ENCODE assay signal across 22 mouse cellular contexts in genomic region chr3:108327275-108327674, GRCm38 (mm10). TPM values are rescaled to one million over a fixed set of nuclear protein-coding genes. Genes with fewer than 3 reads are reported as not detected.
DNase-seq lines count a peak whose midpoint lies in the region; ATAC-seq and TF ChIP-seq lines count a peak whose summit lies in the region.
"Had no signal": no experiment of that assay in that cellular context is flagged by ENCODE, and none has a peak within 500 bp of the region (broad histone marks: within the 10 kb centered on the region; RNA-seq: fewer than 3 reads in every experiment).

No protein-coding gene starts in this region.

- peaks cover 10% of the 10 kb centered on the region; the same call in 1 of the 2 replicates for H3K36me3 ChIP-seq in stomach, embryonic 14.5 days (ENCODE audit: control insufficient read depth, insufficient read depth, low read length)
- H3K36me3 ChIP-seq in stomach, postnatal 0 days (ENCODE audit: control insufficient read depth, insufficient read depth, low read length), result no peaks in the 10 kb centered on the region
- H3K36me3 ChIP-seq: intestine, embryonic 15.5 days; liver, embryonic 13.5 days had no signal

- WGBS in stomach, embryonic 14.5 days, result 83% methylated on average over 8 of the region's 8 CpGs
- 79% methylated on average over 8 of the region's 8 CpGs for WGBS in stomach, postnatal 0 days

- no peak overlapping the region for H3K4me2 ChIP-seq in stomach, embryonic 14.5 days (replicated peaks; ENCODE audit: low read depth, low read length)
- no peak overlapping the region for H3K4me2 ChIP-seq in stomach, postnatal 0 days (replicated peaks; ENCODE audit: low read depth)
- H3K4me2 ChIP-seq: embryonic facial prominence, embryonic 15.5 days; hindbrain, embryonic 12.5 days; intestine, embryonic 15.5 days; liver, embryonic 13.5 days; neural tube, embryonic 13.5 days had no signal

- H3K9me3 ChIP-seq in stomach, embryonic 14.5 days (ENCODE audit: control insufficient read depth, low read depth, low read length), result no peaks in the 10 kb centered on the region
- no peaks in the 10 kb centered on the region for H3K9me3 ChIP-seq in stomach, postnatal 0 days (ENCODE audit: control insufficient read depth, low read length)
- H3K9me3 ChIP-seq: embryonic facial prominence, embryonic 15.5 days; heart, embryonic 10.5 days; hindbrain, embryonic 12.5 days; intestine, embryonic 15.5 days; liver, embryonic 13.5 days; megakaryocyte, embryonic 14.5 days; neural tube, embryonic 13.5 days had no signal

- 0 out of 2 replicates have a peak overlapping the region, but pooled peaks have one; percentile 16 for H3K27ac ChIP-seq in stomach, embryonic 14.5 days (ENCODE audit: low read length)
- no peak overlapping the region for H3K27ac ChIP-seq in stomach, postnatal 0 days (replicated peaks)
- H3K27ac ChIP-seq: heart, embryonic 10.5 days; hindbrain, embryonic 12.5 days; liver, embryonic 13.5 days had no signal

- no peak for TF ChIP-seq EP300 in stomach, postnatal 0 days (optimal IDR thresholded peaks at IDR 0.05)

- no peak for TF ChIP-seq CTCF in stomach, postnatal 0 days (IDR thresholded peaks at IDR 0.05; ENCODE audit: low read depth)

- intact Hi-C loops in gastrocnemius, postnatal 14 days (cut with DNase I; ENCODE audit: low total_unique reads), result no loop called here

- peak; percentile 33 to 37 for DNase-seq in cerebellum, postnatal 10 days
- DNase-seq in cerebellum, adult 11-12 months, result no peak
- peak; percentile 61 to 77 for DNase-seq in layer of hippocampus, adult 18-20 months (ENCODE audit: low spot score in 2 of 2)
- no peak for DNase-seq in layer of hippocampus, adult 9-10 months (ENCODE audit: low spot score)
- no peak for DNase-seq in stomach, postnatal 0 days (ENCODE audit: low spot score)
- DNase-seq in gastrocnemius, postnatal 14 days, result no peak
- DNase-seq in urinary bladder, postnatal 25 days (ENCODE audit: low spot score), result no peak
- DNase-seq: adrenal gland, postnatal 36 days; cerebellum, adult 11 months; liver, embryonic 13.5 days; retina, postnatal 1 day had no signal

- ATAC-seq in stomach, embryonic 14.5 days (ENCODE audit: insufficient number of reproducible peaks, insufficient read depth, low FRiP score, low read depth), result no peak
- ATAC-seq in stomach, postnatal 0 days (ENCODE audit: low FRiP score, low TSS enrichment), result no peak
- ATAC-seq: activated CD4-positive, CD25-positive, alpha-beta regulatory T cell, adult 4 months; intestine, embryonic 15.5 days had no signal

- peaks cover 2% of the 10 kb centered on the region; the same call in 1 of the 2 replicates for H3K4me1 ChIP-seq in stomach, embryonic 14.5 days (ENCODE audit: control insufficient read depth, insufficient read depth, low read length)
- 0 out of 2 replicates have a peak, but pooled peaks cover 2% of the 10 kb centered on the region for H3K4me1 ChIP-seq in stomach, postnatal 0 days (replicated peaks; ENCODE audit: control insufficient read depth, insufficient read depth)
- H3K4me1 ChIP-seq: hindbrain, embryonic 12.5 days had no signal

- H3K4me3 ChIP-seq in stomach, embryonic 14.5 days (ENCODE audit: low read depth, low read length), result no peak overlapping the region
- H3K4me3 ChIP-seq in stomach, postnatal 0 days (ENCODE audit: low read depth, low read length), result no peak overlapping the region
- H3K4me3 ChIP-seq: embryonic facial prominence, embryonic 15.5 days; heart, embryonic 10.5 days; hindbrain, embryonic 12.5 days; intestine, embryonic 15.5 days; liver, embryonic 13.5 days; neural tube, embryonic 13.5 days had no signal

- no peaks in the 10 kb centered on the region for H3K27me3 ChIP-seq in stomach, embryonic 14.5 days (ENCODE audit: control insufficient read depth, insufficient read depth, low read length)
- no peaks in the 10 kb centered on the region for H3K27me3 ChIP-seq in stomach, postnatal 0 days (ENCODE audit: control insufficient read depth, insufficient read depth, low read length)
- H3K27me3 ChIP-seq: CH12.LX; embryonic facial prominence, embryonic 15.5 days; hindbrain, embryonic 12.5 days; intestine, embryonic 15.5 days; liver, embryonic 13.5 days; neural tube, embryonic 13.5 days had no signal

- no peak overlapping the region for H3K9ac ChIP-seq in stomach, embryonic 14.5 days (replicated peaks; ENCODE audit: low read depth, low read length)
- H3K9ac ChIP-seq in stomach, postnatal 0 days (ENCODE audit: low read length), result no peak overlapping the region
- H3K9ac ChIP-seq: embryonic facial prominence, embryonic 15.5 days; hindbrain, embryonic 12.5 days; intestine, embryonic 15.5 days; liver, embryonic 13.5 days; neural tube, embryonic 13.5 days had no signal

RNA-seq across cellular contexts. Expression of gene Mybphl, which starts 37.4 kb away (rescaled TPM):
- under 1 TPM; 0.86 to 0.99 TPM for total RNA-seq in layer of hippocampus, adult 18-20 months (2021)
- polyA plus RNA-seq in stomach, embryonic 14.5 days (2014; fragmentation: Nextera tagmentation; extraction: Ambion mirVana), result not detected in 2 replicates
- polyA plus RNA-seq in stomach, postnatal 0 days (2015; fragmentation: Nextera tagmentation; extraction: Ambion mirVana), result not detected in 2 replicates
- under 1 TPM; 0.27 to 0.35 TPM for total RNA-seq in gastrocnemius, postnatal 14 days (2021)
- total RNA-seq: adrenal gland, postnatal 36 days; CH12.LX; gastrocnemius, adult 18-20 months had no signal
- polyA plus RNA-seq: activated CD4-positive, CD25-positive, alpha-beta regulatory T cell, adult 4 months; hindbrain, embryonic 12.5 days; intestine, embryonic 15.5 days; kidney, postnatal 0 days; neural tube, embryonic 13.5 days had no signal

RNA-seq across cellular contexts. Expression of gene Sort1, which starts 43.4 kb away (rescaled TPM):
- 100 to 1,000 TPM; 373 to 382 TPM for total RNA-seq in layer of hippocampus, adult 18-20 months (2021)
- 12.3 and 12.9 TPM in 2 replicates for polyA plus RNA-seq in stomach, embryonic 14.5 days (2014; fragmentation: Nextera tagmentation; extraction: Ambion mirVana)
- 7.6 and 9.2 TPM in 2 replicates for polyA plus RNA-seq in stomach, postnatal 0 days (2015; fragmentation: Nextera tagmentation; extraction: Ambion mirVana)
- total RNA-seq in gastrocnemius, postnatal 14 days (2021), result 10 to 100 TPM; 44.5 to 44.6 TPM

RNA-seq across cellular contexts. Expression of gene Psrc1, which starts 56.4 kb away (rescaled TPM):
- 10 to 100 TPM; 23.2 to 25.0 TPM for total RNA-seq in layer of hippocampus, adult 18-20 months (2021)
- 39.3 and 44.4 TPM in 2 replicates for polyA plus RNA-seq in stomach, embryonic 14.5 days (2014; fragmentation: Nextera tagmentation; extraction: Ambion mirVana)
- polyA plus RNA-seq in stomach, postnatal 0 days (2015; fragmentation: Nextera tagmentation; extraction: Ambion mirVana), result 7.7 and 8.3 TPM in 2 replicates
- total RNA-seq in gastrocnemius, postnatal 14 days (2021), result 1 to 10 TPM in 1 of 2 experiments, under 1 TPM in 1; 0.53 to 1.1 TPM
- total RNA-seq: gastrocnemius, adult 18-20 months had no signal

Comparison
In these comparisons a context has a peak if more than half of its experiments do, and no peak if none do; other contexts are left out.
1. DNase-seq: peak in cerebellum, postnatal 10 days (2 of 2) and layer of hippocampus, adult 18-20 months (2 of 2); none in cerebellum, adult 11-12 months (single experiment), layer of hippocampus, adult 9-10 months (single experiment), stomach, postnatal 0 days (single experiment), gastrocnemius, postnatal 14 days (single experiment) and urinary bladder, postnatal 25 days (single experiment).
2. RNA of gene Sort1, which starts 43.4 kb away (total RNA-seq): 373 to 382 TPM in layer of hippocampus, adult 18-20 months; 44.5 to 44.6 TPM in gastrocnemius, postnatal 14 days; every median in the first group is over 4 times any median in the second.
3. RNA of gene Psrc1, which starts 56.4 kb away (total RNA-seq): 23.2 to 25.0 TPM in layer of hippocampus, adult 18-20 months; 0.53 to 1.1 TPM in gastrocnemius, postnatal 14 days; every median in the first group is over 10 times any median in the second.